Mouse (Mus musculus) gastrocnemius, adult 8-10 months (tissue): ENCODE measurements around the gene Tsc22d3. TPM values are rescaled to one million over a fixed set of nuclear protein-coding genes. Genes with fewer than 3 reads are reported as not detected.
"Not testable (repeated sequence)": the region's sequence is repeated elsewhere in the genome, so short reads cannot be mapped to it uniquely, and the experiment has no call there.

Experiments
- DNase-seq, 2 experiments: peaks; one replicate each; pipeline ENCODE4 v3.0.0; 2022; ENCODE audit warnings: low spot score in 2 of 2
- total RNA-seq, 4 experiments: library from RNA; stranded (reverse); gene quantifications; 2 replicates each; pipeline ENCODE4 v1.2.4; 2022

Gene Tsc22d3
- total RNA-seq, 4 experiments from 2014 or later, result 249 to 357 (median 312) TPM

DNA sequence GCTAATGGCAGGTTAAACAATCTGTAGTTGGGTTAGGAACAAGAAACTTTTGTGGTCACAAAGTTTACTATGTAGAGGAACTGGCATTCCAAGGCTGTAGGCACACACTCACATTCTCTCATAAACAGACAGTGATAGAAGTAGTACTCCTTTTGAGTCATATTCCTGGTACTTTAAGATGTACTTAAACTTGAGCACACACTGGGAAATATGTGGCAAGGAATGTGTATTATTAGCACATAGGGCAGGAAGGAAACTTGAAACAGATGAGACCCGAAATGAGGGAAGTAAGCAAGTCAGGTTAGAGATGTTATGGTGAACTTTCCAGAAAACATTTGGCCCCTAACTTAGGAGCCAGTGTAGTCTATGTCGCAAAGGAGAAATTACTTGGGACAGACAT, 34.7 kb downstream of the Tsc22d3 start:
- no peak for DNase-seq

DNA sequence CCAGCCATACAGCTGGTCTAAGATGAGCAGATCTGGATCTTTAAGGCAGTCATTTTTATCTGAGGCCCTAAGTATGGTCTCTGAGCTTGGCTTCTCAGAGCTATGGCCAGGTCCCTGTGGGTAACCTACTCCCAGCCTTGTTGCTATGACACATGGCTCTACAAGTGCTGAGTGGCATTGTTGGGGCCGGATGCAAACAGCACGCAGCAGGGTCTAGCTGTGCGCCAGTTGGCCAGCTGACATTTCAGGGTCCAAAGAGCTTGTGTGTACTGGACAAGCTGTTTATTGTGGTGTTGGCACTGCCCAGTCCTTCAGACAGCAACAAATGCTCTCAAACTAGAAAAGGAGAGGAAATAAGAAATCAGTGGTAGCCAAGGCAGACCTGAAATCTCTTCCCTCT, 35.2 kb downstream of the Tsc22d3 start:
- no peak for DNase-seq

DNA sequence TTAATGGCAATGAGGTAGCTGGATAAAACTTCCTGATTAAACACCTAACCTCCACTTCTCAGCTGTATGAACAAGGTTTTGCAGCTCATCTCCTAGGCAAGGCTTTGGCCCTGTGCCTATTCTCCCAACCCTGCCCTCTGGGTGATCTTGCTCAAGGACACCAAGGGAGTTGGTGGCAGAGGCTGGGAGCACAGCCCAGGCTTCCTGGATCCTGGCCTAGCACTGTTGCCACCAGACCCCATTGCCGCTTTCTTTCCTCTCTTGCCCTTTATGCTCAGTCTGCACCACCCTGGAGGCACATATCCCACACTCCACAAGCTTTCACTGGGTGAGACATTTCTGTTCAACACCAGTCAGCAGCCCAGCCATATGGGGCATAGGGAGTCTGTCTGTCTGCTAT, 35.7 kb downstream of the Tsc22d3 start:
- no peak for DNase-seq

DNA sequence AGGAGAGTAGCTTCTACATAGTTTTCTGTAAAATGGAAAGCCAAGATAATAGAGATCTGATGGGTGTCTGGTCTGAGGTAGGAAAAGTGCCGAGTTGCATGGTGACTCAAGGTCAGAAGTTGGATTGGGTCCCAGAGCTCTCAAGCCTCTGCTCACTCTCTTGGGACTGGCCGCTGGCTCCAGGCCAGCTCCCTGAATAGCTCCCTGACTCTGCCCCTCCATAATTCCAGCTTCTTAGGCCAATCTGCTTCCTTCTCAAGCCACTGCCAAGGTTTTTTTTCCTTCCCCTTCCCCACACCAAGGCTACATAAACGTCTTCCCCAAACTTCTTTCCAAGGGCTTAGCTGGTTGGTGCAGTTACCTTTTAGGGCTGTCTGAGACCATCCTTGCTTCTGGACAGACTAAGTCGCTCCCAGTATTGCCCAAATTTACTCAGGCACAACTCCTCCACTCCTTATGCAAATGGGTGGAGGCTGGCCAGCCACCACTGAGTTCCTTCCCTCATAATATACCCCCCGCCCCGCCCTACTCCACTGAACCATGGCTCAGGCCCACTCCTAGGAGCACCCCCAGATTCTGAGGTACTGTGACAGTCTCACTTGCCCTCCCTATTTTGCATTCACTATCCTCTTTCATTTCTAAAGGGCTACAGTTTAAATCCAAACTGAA, 42.1 kb downstream of the Tsc22d3 start:
- DNase-seq, result peak; percentile 76 to 89

GRCm38 (mm10) chrX:140555965-140556364, 44.5 kb downstream of the Tsc22d3 start:
- peak; percentile 21 to 54 for DNase-seq

DNA sequence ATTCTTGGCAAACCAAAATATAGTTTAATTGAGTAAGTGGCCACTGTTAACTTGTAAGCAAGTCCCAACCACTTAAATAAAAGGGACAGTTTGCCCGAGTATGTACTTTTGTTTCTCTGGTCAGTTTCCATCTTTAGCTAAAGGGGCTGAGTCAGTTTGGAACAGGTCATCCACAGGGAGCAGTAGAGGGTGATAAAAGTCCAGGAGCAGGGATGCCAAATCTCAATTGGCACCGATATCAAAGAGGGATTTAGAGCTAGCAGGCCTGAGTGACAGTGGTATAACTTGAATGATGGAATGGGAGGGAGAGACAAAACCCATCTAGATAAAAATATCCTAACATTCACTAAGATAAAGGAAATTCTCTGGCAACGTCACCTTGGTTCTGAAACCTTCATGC, 45.0 kb downstream of the Tsc22d3 start:
- DNase-seq, result no peak

GRCm38 (mm10) chrX:140547660-140548419, 52.6 kb downstream of the Tsc22d3 start:
- no peak for DNase-seq

DNA sequence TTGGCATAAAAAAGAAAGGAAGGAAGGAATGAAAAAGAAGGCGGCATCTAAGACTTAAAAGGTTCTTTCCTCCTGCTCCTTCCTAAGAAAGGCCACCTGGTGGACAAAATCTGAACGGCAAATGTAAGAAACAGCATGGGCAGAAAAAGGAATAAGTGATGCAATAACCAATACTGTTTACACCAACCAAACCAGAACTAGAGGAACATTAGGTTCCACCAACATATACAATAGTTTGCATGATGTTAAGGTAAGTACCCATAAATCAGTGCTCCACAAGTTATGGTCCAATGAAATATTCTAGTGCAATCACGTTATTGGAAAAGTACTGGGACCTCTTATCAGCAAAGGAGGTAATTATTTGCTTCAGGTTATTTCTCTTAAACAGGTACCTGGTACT, 55.7 kb downstream of the Tsc22d3 start:
- DNase-seq, result peak in 1 of 2 experiments; percentile 40

GRCm38 (mm10) chrX:140542938-140543673, 57.4 kb downstream of the Tsc22d3 start:
- peak; percentile 74 to 77 for DNase-seq

DNA sequence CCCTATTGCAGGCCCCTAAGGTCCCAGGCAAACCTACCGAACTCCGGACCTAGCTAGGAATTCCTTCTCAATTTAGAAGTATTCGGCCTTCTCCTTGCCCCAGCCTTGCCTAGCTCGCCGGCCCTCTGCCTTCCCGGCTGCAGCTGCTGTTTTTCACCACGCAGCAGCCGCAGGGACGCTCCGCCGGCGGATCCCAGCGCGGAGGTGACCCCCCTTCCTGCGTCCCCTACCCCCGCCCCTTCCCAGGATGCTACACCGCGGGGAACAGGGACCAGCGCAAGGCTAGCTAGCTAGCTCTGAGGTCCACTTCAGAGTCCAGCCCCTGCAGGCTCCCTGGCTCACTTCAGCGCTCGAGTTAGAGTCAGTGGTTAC, 58.0 kb downstream of the Tsc22d3 start:
- no peak for DNase-seq

DNA sequence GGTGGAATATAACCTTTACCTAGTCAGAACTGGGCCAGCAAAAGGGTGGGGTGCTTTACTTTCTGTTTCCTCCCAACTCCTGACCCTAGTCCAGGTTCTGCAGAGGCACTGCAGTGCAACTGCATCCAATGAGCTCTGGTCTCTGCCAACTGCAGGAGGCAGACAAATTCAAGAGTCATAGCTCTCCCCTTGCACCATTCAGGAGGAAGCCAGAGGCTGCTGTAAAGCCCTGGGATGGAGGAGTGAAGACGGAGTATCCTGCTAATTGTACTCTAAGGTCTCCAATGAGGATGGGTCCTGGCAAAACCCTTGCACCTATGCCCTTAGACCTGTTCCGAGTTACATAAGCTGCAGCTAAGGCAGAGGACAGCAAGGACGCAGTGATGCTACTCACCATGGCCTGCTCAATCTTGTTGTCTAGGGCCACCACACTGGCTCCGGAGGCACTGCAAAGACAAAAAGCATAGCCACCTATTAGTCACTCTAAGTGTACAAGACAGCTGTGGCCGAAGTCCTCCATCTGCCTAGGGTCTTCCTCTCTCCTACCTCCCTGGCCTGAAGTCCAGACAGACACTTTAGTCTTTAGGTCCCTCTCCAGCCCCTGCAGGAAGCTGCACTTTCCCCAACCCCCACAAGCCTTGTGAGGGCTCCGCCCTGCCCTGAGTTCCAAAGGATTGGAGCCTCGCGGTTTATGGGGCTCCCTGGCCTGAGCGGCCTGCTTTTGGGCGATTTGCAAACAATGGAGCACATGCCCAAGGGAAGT, 58.6 kb downstream of the Tsc22d3 start:
- no peak for DNase-seq

GRCm38 (mm10) chrX:140540500-140541114, 59.9 kb downstream of the Tsc22d3 start:
- peak in 1 of 2 experiments; percentile 15 for DNase-seq

DNA sequence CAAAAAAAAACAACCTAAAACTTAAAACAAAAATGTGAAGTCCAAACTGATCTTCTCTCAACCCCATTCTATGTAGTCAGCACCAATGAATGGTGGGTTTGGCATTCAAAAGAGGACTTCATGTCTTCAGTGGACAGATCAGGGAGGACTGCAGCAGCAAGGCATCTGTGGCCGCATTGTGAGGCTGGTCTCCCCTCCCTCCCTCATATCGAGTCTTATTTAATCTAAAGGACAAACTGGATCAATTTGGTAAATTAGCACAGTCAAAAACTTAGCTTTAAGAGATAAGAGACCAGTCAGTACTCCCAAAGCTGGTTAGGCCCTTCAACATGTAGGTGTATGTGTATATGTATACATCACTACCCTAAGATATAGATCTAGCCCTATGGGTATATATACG, 60.6 kb downstream of the Tsc22d3 start:
- not testable (repeated sequence) for DNase-seq

GRCm38 (mm10) chrX:140539111-140539680, 61.3 kb downstream of the Tsc22d3 start:
- no peak for DNase-seq

DNA sequence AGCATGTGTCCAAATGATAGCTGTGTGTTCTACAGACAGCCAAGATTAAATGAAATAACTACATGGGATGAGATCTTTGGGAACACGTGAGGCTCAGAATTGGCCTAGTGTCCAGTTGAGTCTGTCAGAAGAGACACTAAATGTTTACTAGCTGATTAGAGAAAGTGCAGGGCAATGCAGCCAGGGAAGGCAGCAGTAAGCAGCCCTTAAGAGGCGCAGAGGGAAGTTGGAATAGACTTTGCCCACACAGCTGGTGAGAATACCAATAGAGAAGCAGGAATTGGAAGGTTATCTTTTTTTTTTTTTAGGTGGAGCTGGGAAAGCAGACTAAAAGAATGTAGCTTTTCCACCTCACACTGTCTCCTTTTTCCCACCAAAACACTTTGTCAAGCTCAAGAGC, 61.8 kb downstream of the Tsc22d3 start:
- no peak for DNase-seq

DNA sequence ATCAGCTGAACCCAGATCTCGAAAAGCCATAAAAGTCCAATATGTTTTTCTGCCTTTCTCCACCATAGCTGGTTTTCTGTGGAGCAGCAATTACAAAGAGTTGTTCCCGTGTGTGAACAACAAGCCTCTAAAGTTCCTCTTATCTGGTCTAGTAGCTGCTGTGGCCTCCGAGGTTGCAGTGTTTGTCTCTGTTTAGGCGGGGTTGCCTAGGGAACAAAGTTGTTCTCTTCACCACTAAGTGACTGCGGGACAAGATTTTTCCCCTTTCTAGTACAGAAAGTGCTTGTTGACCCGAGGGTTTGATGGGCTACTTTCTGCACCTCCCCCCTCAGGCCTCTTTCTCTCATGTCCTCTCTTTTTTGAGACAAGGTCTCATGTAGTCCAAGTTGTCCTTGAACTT, 62.8 kb downstream of the Tsc22d3 start:
- DNase-seq, result peak in 1 of 2 experiments; percentile 32

- DNase-seq, result no peak
These were observed 65.0 kb downstream of the Tsc22d3 start for GRCm38 (mm10) chrX:140535487-140535886.

DNA sequence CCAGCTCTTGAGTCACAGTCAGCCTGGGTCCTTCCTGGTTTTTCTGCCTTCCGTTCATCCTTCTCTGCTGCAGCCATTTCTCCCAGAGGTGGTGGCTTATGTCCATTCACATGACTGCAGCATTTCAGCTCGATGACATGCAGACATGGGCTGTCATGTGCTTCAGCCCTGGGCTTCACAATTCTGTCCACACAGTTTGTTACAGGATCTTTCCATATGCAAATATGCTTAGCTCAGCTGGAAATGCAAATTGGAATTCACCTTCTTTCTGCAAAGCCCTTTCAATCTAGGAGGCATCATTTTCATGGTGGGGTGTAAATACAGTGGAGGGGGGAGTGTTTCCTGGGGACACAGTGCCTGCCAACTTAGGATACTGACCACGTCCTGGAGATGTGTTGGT, 66.2 kb downstream of the Tsc22d3 start:
- DNase-seq, result no peak

DNA sequence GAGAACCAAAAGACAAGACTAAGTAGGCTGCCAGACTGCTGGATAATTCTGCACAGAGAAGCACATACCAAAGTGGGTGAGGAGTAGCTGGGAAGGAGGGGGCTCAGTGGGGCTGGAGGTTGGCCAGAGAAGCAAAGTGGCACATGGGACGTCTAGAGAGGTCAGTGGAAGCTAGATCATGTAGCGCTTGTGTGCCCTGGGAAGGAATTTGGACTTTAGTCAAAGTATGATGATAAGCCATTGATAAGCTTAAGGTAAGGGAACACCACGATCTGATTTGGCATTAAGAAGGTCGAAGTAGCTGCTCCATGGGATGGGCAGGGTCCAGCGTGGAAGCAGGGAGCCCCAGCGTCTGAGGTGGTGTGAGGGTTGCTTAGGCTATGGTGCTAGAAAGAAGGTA, 68.1 kb downstream of the Tsc22d3 start:
- no peak for DNase-seq

- no peak for DNase-seq
These were observed 69.1 kb downstream of the Tsc22d3 start for GRCm38 (mm10) chrX:140531356-140531755.

DNA sequence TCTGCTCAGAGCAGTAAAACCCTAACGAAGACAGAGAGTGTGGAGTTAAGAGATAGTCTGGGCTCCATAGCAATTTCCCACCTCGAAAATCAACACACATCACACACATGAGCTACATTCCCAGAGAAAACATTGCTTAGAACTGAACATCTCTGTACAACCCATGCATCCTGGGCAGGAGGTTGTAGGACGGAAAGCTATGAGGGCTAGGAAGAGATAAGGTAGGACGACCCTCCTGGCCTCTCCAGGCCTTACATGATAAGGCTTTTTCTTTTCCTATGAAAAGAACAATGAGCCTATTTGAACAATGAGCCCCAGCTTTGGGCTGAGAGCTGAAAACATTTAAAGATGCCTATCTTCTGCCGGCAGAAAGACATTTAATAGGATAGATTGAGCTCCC, 69.8 kb downstream of the Tsc22d3 start:
- no peak for DNase-seq
